Mouse (Mus musculus): ENCODE measurements around the gene Slco1a6. TPM values are rescaled to one million over a fixed set of nuclear protein-coding genes. Genes with fewer than 3 reads are reported as not detected.
"Not testable (repeated sequence)": the region's sequence is repeated elsewhere in the genome, so short reads cannot be mapped to it uniquely, and the experiment has no call there.

Slco1a6 gene
- total RNA-seq, 1 experiment: not detected

DNA sequence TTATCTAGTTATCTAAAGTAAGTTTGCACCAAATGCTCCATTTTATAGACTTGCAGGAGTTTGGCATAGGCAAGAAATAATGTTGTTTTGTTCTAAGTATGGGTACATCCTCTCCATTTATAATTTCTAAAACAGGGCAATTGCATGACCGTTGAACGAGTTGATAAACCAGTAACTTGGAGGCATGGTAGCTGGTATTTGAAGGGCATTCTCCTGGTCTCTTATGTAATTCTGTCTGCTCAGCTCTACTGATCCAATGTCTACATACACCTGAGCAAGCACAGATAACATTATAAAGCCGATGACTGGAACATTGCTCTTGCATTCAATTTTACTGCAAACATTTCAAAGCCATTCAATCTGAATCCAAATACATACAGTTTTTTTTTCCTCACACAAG, 20.9 kb downstream of the Slco1a6 start:
- DNase-seq (ENCODE audit: low read depth, low spot score): no peak
- H3K27ac ChIP-seq (ENCODE audit: insufficient read depth, low read depth, low read length, poor library complexity, severe bottlenecking): no peak overlapping the region
- H3K9me3 ChIP-seq (ENCODE audit: control insufficient read depth, insufficient read depth, low read depth, low read length): no peaks in the 10 kb centered on the region
- H3K4me3 ChIP-seq (ENCODE audit: insufficient read depth in 1 of 2, low read depth in 1 of 2, low read length in 2 of 2, poor library complexity in 1 of 2, severe bottlenecking in 1 of 2): no peak overlapping the region
- in situ Hi-C loops (cut with MboI; ENCODE audit: low sequenced_read_pairs in 2 of 2, unreplicated experiment in 2 of 2): no loop called here
- no peak overlapping the region for H3K9ac ChIP-seq (ENCODE audit: insufficient read depth, low read depth, low read length, poor library complexity, severe bottlenecking)
- TF ChIP-seq MAFK (IDR thresholded peaks at IDR 0.05; ENCODE audit: insufficient read depth, low read depth, low read length) (no peak), CHD2 (IDR thresholded peaks at IDR 0.05; ENCODE audit: low read depth, low read length) (no peak), ZC3H11A (IDR thresholded peaks at IDR 0.05; ENCODE audit: borderline replicate concordance, low read depth, low read length) (no peak), HCFC1 (IDR thresholded peaks at IDR 0.05; ENCODE audit: borderline replicate concordance, insufficient read depth, low read length) (no peak), ZNF384 (IDR thresholded peaks at IDR 0.05; ENCODE audit: low read depth, low read length) (no peak)
- no peaks in the 10 kb centered on the region for H3K36me3 ChIP-seq (ENCODE audit: control insufficient read depth, insufficient read depth, low read length, poor library complexity, severe bottlenecking)
- H3K4me1 ChIP-seq (ENCODE audit: control insufficient read depth in 2 of 2, insufficient read depth in 2 of 2, low read length in 2 of 2, poor library complexity in 1 of 2): no peaks in the 10 kb centered on the region

DNA sequence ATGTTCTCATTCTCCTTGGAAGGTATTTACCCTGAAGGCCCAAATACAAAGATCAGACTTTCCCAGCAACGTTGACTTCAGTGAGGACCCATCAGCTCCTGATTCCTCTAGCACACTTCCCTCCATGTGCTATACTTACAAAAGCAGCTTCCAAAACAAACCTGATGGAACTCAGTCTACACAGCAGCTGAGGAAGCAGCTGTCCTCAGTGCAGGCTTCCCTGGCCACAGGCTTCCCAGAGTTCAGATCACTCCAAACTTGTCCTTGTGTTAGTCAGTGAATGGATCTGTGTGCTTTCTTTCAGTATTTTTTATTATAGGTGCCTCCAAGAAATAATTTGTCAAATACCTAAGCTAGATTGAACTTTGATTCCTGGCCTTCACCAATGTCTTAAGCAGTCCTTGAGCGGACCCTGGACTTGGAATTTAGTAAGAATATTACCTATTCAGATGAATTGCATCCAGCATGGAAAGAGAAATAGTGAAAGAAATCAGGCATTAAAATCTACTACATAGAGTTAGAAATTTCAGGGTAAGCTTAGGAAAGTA, 22.4 kb downstream of the Slco1a6 start:
- in situ Hi-C loops (cut with MboI; ENCODE audit: low sequenced_read_pairs in 2 of 2, unreplicated experiment in 2 of 2): no loop called here
- Histone ChIP-seq H3K4me3 (ENCODE audit: insufficient read depth in 1 of 2, low read depth in 1 of 2, low read length in 2 of 2, poor library complexity in 1 of 2, severe bottlenecking in 1 of 2) (no peak overlapping the region), H3K9me3 (ENCODE audit: control insufficient read depth, insufficient read depth, low read depth, low read length) (no peaks in the 10 kb centered on the region), H3K4me1 (ENCODE audit: control insufficient read depth in 2 of 2, insufficient read depth in 2 of 2, low read length in 2 of 2, poor library complexity in 1 of 2) (no peaks in the 10 kb centered on the region), H3K36me3 (ENCODE audit: control insufficient read depth, insufficient read depth, low read length, poor library complexity, severe bottlenecking) (no peaks in the 10 kb centered on the region), H3K27ac (ENCODE audit: insufficient read depth, low read depth, low read length, poor library complexity, severe bottlenecking) (no peak overlapping the region), H3K9ac (ENCODE audit: insufficient read depth, low read depth, low read length, poor library complexity, severe bottlenecking) (no peak overlapping the region)
- DNase-seq (ENCODE audit: low read depth, low spot score): no peak
- TF ChIP-seq HCFC1 (IDR thresholded peaks at IDR 0.05; ENCODE audit: borderline replicate concordance, insufficient read depth, low read length): no peak
- TF ChIP-seq CHD2 (IDR thresholded peaks at IDR 0.05; ENCODE audit: low read depth, low read length): no peak
- no peak for TF ChIP-seq MAFK (IDR thresholded peaks at IDR 0.05; ENCODE audit: insufficient read depth, low read depth, low read length)
- TF ChIP-seq ZNF384 (IDR thresholded peaks at IDR 0.05; ENCODE audit: low read depth, low read length): no peak
- no peak for TF ChIP-seq ZC3H11A (IDR thresholded peaks at IDR 0.05; ENCODE audit: borderline replicate concordance, low read depth, low read length)

DNA sequence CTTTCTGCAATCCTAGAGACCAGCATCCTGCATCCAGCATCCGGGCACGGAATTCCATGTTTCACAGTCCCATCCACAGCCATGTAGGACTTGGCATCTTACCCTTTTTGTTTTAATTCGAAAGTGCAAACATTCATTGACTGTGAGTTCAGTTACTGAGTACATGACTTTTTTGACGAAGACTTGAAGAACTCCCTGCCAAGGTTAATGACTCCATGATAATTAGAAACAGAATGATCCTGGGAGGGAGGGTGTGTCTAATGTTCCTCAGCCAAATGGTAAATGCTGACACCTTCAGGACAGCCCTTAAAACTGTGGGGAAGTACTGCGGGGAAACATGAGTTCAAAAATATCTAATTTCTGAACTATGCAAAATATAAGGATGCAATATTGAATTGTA, 44.9 kb downstream of the Slco1a6 start:
- Histone ChIP-seq H3K36me3 (ENCODE audit: control insufficient read depth, insufficient read depth, low read length, poor library complexity, severe bottlenecking) (no peaks in the 10 kb centered on the region), H3K27ac (ENCODE audit: insufficient read depth, low read depth, low read length, poor library complexity, severe bottlenecking) (no peak overlapping the region)

DNA sequence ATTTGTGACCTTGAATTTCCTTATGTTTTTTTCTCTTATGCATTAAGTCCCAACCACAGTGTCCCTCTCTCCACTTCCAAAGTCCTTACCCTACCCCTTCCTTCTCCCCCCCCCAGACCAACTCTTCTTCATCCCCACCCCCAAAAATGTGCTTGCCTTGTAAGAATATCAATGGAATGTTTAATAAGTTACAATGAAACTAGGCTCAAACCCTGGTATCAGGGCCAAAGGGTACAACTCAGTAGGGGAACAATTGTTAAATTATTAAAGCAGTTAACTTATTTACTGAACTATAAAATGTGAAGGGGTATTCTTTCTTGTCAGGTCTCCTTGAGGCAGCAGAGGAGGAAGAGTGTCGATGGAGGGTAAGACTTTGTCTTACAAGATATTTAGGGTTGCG, 47.1 kb downstream of the Slco1a6 start:
- H3K36me3 ChIP-seq (ENCODE audit: control insufficient read depth, insufficient read depth, low read length, poor library complexity, severe bottlenecking): no peaks in the 10 kb centered on the region
- H3K9ac ChIP-seq (ENCODE audit: insufficient read depth, low read depth, low read length, poor library complexity, severe bottlenecking): no peak overlapping the region
- H3K27ac ChIP-seq (ENCODE audit: insufficient read depth, low read depth, low read length, poor library complexity, severe bottlenecking): no peak overlapping the region
- H3K4me3 ChIP-seq (ENCODE audit: insufficient read depth in 1 of 2, low read depth in 1 of 2, low read length in 2 of 2, poor library complexity in 1 of 2, severe bottlenecking in 1 of 2): no peak overlapping the region
- TF ChIP-seq ZC3H11A (IDR thresholded peaks at IDR 0.05; ENCODE audit: borderline replicate concordance, low read depth, low read length) (no peak), MAFK (IDR thresholded peaks at IDR 0.05; ENCODE audit: insufficient read depth, low read depth, low read length) (no peak), ZNF384 (IDR thresholded peaks at IDR 0.05; ENCODE audit: low read depth, low read length) (no peak), HCFC1 (IDR thresholded peaks at IDR 0.05; ENCODE audit: borderline replicate concordance, insufficient read depth, low read length) (no peak), CHD2 (IDR thresholded peaks at IDR 0.05; ENCODE audit: low read depth, low read length) (no peak)
- no peaks in the 10 kb centered on the region for H3K4me1 ChIP-seq (ENCODE audit: control insufficient read depth in 2 of 2, insufficient read depth in 2 of 2, low read length in 2 of 2, poor library complexity in 1 of 2)
- 0 out of 2 replicates have a peak, but pooled peaks cover 4% of the 10 kb centered on the region for H3K9me3 ChIP-seq (ENCODE audit: control insufficient read depth, insufficient read depth, low read depth, low read length)
- in situ Hi-C loops (cut with MboI; ENCODE audit: low sequenced_read_pairs in 2 of 2, unreplicated experiment in 2 of 2): no loop called here
- no peak for DNase-seq (ENCODE audit: low read depth, low spot score)

More for the DNA sequence above, 44.9 kb downstream of the Slco1a6 start:
- DNase-seq (ENCODE audit: low read depth, low spot score): no peak
- H3K4me1 ChIP-seq (ENCODE audit: control insufficient read depth in 2 of 2, insufficient read depth in 2 of 2, low read length in 2 of 2, poor library complexity in 1 of 2): no peaks in the 10 kb centered on the region
- no peak overlapping the region for H3K9ac ChIP-seq (ENCODE audit: insufficient read depth, low read depth, low read length, poor library complexity, severe bottlenecking)
- in situ Hi-C loops (cut with MboI; ENCODE audit: low sequenced_read_pairs in 2 of 2, unreplicated experiment in 2 of 2): no loop called here
- H3K9me3 ChIP-seq (ENCODE audit: control insufficient read depth, insufficient read depth, low read depth, low read length): no peaks in the 10 kb centered on the region
- no peak for TF ChIP-seq MAFK (IDR thresholded peaks at IDR 0.05; ENCODE audit: insufficient read depth, low read depth, low read length)
- TF ChIP-seq ZNF384 (IDR thresholded peaks at IDR 0.05; ENCODE audit: low read depth, low read length): no peak
- no peak for TF ChIP-seq HCFC1 (IDR thresholded peaks at IDR 0.05; ENCODE audit: borderline replicate concordance, insufficient read depth, low read length)
- TF ChIP-seq CHD2 (IDR thresholded peaks at IDR 0.05; ENCODE audit: low read depth, low read length): no peak
- no peak for TF ChIP-seq ZC3H11A (IDR thresholded peaks at IDR 0.05; ENCODE audit: borderline replicate concordance, low read depth, low read length)
- no peak overlapping the region for H3K4me3 ChIP-seq (ENCODE audit: insufficient read depth in 1 of 2, low read depth in 1 of 2, low read length in 2 of 2, poor library complexity in 1 of 2, severe bottlenecking in 1 of 2)

DNA sequence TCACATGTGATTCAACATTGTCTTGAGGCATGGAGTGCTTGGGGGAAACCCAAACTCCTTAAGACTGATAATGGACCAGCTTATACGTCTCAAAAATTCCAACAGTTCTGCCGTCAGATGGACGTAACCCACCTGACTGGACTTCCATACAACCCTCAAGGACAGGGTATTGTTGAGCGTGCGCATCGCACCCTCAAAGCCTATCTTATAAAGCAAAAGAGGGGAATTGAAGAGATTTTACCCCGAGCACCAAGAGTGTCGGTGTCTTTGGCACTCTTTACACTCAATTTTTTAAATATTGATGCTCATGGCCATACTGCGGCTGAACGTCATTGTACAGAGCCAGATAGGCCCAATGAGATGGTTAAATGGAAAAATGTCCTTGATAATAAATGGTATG, 54.2 kb downstream of the Slco1a6 start:
- H3K9ac ChIP-seq (ENCODE audit: insufficient read depth, low read depth, low read length, poor library complexity, severe bottlenecking); H3K4me3 ChIP-seq (ENCODE audit: insufficient read depth in 1 of 2, low read depth in 1 of 2, low read length in 2 of 2, poor library complexity in 1 of 2, severe bottlenecking in 1 of 2); H3K36me3 ChIP-seq (ENCODE audit: control insufficient read depth, insufficient read depth, low read length, poor library complexity, severe bottlenecking); H3K9me3 ChIP-seq (ENCODE audit: control insufficient read depth, insufficient read depth, low read depth, low read length); DNase-seq (ENCODE audit: low read depth, low spot score); H3K4me1 ChIP-seq (ENCODE audit: control insufficient read depth in 2 of 2, insufficient read depth in 2 of 2, low read length in 2 of 2, poor library complexity in 1 of 2); in situ Hi-C loops (cut with MboI; ENCODE audit: low sequenced_read_pairs in 2 of 2, unreplicated experiment in 2 of 2); H3K27ac ChIP-seq (ENCODE audit: insufficient read depth, low read depth, low read length, poor library complexity, severe bottlenecking): not testable (repeated sequence)
